Mouse (Mus musculus): ENCODE data around the gene Shb.

Shb gene

DNA sequence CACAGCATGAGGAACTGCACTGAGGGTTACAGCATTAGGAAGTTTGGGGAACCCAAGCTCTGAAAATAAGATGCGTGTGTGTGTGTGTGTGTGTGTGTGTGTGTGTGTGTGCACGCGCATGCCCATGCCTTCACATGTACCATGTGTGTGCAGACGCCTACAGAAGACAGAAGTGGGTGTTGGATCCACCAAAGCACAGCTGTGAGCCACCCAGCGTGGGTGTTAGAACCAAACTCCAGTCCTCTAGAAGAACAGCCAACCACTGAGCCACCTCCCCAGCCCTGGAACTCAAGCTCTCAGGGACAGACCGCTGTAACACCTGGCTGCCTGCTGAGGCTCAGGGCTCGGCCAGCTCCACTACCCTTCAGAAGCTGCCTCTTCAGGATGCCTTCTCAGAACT, 83.8 kb downstream of the Shb start:
- no peak for DNase-seq

DNA sequence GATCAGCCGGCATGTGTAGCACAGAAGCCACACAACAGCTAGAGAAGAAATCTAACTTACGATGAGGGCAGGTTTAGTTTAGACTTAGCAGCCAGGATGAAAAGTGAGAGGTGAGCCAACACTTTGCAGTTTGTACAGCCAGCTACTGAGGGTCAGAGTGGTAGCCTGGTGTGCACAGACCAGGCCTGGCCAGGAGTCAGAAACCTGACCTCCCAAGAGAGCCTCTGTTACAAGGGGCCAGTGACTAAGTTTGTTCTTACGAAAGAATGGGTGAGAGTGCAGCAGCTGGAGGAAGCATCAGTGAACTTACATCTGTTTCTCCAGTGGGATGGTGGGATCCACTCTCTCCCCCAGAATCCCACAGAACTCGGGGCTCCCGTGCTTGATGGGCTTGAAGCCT, 85.1 kb downstream of the Shb start:
- peak; percentile 42 for DNase-seq

DNA sequence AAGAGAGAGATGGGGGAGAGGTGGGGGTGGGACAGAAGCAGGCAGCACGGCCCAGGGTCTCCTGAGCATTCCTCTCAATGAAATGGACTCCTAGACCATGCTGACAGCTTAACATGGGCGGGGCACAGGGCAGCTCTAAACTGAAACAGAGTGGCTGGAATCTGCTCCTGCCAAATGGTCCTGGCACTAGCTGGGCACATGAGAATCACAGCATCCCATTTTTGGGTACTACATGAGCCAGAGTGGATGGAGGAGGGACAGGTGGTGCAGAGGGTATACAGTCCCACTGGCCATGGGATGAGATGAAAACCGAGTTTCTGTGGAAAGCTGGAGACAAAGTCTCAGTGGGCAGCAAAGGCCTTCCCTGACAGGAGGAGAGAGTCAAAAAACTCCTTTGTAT, 87.0 kb downstream of the Shb start:
- no peak for DNase-seq

DNA sequence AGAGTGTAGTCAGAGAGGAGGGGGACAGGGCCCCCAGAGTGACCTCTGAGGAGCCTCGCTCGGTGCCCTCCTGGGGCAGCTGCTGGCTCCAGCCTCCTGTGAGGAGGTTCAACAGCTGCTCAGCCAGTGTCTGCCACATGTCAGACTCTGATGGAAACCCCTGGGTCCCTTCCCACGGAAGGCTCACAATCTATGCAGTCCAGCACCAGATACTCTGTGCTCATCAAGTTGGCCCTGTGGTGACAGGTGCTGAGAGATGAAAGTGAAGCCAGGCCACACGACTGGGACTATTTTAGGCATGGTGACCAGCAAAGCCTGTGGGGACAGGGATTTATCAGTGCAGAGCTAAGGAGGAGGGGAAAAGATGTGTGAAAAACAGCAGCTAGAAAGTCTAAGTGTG, 87.5 kb downstream of the Shb start:
- no peak for DNase-seq

DNA sequence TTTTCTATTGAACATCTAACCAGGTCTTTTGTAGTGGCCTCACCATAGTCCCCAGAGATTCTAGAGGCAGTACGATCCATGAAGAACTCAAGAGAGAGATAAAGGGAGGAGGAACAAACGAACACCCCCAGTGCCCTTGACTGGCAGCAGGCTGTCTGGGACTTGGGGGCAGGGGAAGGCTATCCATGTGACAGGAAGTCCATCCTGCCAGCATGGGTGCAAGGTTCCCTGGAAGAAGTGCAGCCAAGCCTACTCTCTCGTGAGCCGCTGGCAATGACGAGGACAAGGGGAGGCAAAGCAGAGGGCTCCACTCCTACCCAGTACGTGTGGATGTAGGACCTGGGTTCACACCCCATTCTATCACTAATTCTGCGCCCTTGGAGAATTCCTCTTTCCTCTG, 88.6 kb downstream of the Shb start:
- no peak for DNase-seq

DNA sequence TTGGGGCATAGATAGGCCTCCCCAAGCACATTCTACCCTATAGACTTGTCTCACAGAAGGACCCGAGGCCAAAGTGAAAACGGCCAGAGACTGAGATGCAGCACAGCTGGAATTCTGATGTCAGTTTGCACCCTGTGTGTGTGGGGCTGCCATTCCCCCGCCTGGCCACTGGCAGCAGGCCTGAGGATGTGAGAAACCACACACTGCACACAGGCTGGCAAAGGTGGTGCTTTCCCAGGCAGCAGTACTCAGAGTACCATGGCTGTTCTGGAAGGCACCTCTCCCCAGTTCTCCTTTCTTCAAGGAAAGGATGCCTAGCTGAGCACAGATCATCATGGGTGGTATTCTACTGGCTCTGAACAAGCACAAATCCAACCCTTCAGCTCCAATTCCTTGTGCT, 90.0 kb downstream of the Shb start:
- no peak for DNase-seq

GRCm38 (mm10) chr4:45441778-45442177, 90.5 kb downstream of the Shb start:
- no peak for DNase-seq

DNA sequence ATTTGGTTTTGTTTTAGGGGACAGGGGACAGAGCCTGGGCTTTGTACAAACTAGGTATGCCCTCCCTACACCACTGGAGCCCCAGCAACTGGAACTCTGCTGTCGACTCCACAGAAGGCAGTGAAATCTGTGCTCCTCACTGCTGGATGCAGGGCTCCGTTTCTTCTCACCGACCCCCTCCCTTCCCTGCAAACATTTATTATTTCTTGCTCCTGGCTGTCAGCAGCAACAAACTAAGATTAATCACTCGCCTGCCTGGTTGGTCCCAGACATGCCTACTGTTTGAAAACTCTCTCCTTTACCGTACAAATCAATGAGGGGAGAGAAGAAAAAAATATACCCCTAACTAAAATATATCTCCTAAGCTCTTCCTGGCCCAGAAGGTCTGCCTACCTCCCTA, 93.0 kb downstream of the Shb start:
- DNase-seq = no peak

DNA sequence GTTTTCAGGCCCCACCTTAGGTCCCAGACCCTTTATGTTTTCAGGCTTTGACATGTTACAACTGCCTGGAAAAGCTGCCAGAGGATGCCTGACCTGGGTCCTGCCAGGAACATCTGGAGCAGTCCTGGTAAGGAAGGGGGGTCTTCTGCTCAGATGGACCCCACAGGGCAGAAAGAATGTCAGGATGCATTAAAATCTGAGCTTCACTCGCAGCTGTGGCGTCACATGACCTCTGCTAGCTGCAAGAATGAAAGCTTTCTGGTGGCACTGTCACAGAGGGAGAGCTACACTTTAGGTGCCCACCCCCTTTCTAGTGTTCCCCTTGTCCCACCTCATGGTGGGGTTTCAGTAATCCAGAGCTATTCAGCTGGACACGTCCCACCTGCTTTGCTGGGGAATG, 95.3 kb downstream of the Shb start:
- DNase-seq = no peak

DNA sequence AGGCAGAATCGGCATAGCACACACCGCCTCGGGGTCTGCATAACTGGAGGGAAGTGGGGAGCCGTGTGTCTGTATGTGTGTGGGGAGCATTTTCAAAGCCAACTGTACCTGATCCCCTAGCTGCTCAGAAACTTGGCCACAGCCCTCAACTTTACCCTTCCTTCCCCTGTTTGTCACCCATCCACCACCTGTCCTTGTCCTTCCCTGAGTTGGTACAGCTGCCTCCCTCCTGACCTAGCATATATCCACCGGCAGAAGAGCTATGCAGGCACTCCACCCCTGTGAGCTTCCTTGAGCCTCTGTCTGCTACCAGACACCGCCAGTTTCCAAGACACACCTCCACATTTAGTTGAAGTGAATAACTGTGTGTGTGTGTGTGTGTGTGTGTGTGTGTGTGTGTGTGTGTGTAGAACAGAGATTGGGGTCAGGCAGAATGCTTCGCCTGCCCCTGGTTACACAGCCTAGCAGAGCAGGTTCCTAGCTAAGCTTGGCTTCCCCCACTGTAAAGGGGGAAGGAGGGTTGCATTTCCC, 95.8 kb downstream of the Shb start:
- DNase-seq = no peak

DNA sequence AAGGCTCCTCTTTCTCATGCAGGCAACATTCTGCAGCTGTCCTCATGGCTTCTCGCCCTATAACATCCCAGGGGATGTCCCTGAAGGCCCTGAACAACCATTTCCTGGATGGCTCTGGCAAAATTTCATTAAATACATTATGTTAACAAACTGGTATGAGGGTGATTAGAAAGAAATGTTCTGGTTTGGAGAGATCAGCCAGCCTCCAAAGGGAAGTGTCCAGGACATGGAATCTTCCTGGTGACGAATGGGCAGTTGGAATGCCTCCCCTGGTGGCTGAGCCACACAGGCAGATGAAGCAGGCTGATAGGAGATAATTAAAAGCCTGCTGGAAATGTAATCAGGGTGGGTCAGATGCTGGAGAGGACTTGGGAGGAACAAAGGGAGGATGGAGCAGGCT, 96.4 kb downstream of the Shb start:
- DNase-seq = no peak

- no peak for DNase-seq
Measured at GRCm38 (mm10) chr4:45434681-45435080, 97.6 kb downstream of the Shb start.

DNA sequence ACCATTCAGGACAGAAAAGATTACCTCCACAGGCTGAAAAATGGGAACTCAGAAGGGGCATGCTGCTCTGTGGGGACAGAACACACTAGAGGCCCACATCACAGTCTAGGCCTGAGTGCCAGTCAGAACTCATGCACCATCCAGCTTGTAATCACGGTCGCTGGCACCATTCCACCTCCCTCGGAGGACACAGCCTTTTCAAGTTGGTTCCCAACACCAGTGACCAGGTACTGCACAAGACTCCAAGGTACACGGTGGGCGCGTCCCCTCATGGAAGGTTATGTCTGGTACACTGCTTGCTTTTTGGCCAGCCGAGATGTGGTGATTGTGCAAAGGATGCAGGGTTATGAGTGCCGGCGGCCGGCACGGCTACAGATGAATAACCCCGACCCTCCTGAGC, 98.2 kb downstream of the Shb start:
- DNase-seq = no peak

GRCm38 (mm10) chr4:45431806-45432205, 100.5 kb downstream of the Shb start:
- DNase-seq = no peak

DNA sequence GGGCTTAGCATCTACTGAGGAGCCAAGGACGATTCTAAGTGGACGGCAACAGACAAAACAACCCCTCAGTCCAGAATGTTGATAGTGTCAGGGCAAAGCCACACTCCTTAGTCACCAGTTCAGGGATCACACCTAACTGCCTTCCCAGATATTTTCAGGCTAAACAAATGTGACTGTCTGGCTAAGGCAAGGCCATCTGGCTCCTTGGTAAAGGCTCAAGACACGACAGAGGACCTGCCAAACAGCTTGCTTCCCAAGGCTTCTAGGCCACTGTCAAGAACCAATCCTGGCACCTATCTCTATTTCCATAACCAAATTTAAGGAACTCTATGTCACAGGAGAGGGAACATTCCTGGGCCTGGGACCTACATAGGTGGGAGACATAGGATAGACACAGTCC, 101.0 kb downstream of the Shb start:
- no peak for DNase-seq

DNA sequence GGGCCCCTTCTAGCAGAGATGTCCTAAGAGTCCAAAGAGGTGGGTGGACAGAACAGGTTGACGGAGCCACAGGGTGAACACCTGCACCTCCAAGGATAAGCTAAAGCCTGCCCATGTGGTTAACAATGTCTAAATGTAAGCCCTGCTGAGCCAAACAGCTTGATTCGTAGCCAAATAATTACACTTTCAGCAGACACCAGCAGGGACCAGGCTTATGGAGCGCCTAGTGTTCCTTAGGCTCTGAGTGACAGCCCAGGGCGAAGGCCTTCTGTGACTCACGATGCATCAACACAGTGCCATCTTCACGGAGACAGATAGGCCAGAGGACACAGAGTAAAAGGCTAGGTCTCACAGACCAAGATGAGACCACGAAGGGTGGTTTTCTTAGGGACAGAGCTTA, 102.8 kb downstream of the Shb start:
- no peak for DNase-seq

DNA sequence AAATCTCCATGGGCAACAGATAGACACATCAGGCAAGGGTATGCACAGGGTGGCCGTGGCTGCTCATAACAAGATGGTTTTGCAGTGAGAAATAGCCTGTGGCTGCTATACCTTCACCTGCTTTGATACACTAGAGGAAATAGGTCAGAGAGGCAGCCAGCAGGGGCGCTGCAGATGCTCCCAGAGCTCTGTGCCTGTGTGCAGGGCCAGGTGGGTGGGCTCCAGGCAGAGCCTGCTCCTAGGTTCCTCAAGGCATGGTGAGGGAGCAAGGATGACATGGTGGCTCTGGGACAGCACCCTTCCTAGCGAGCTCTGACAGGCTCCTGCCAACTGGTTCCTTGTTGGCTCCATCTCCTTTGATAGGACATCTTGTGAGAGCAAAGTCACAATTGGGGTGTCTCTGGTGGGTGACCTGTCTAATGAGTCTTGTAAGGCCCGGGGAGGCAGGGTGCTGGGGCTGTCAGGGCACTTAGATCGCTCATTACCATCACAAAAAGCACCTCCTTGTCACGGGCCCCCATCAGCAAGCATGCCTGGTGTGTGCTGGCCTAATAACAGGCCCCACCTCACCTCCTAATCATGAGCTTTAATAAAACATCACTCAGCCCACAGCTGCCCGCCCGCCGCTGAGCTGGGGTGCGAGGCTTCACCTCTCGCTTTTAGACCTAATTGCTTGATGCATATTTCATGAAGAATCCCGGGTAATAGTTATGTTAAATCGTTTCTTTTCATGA, 105.4 kb downstream of the Shb start:
- no peak for DNase-seq

GRCm38 (mm10) chr4:45423406-45423805, 108.9 kb downstream of the Shb start:
- DNase-seq = no peak

DNA sequence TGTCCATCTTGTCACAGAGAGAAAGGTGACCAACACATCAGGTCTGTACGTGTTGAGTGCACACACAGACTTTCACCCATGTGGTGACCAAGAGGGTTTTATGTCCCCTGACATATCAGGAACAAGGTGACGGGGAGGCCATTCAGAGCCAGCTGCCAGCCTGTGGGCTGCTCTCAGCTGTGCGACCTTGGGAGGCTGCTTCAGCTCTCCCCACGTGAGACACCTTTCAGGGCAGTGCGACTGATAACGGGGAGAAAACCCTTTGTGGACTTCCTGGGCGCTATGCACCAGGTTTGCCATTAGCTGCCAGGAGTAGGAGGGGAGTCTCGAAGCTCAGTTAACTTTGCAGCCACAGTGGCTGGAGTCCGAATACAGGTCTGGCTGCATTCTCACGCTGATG, 109.6 kb downstream of the Shb start:
- DNase-seq = no peak

- no peak for DNase-seq
Measured at GRCm38 (mm10) chr4:45421519-45422260, 110.6 kb downstream of the Shb start.

DNA sequence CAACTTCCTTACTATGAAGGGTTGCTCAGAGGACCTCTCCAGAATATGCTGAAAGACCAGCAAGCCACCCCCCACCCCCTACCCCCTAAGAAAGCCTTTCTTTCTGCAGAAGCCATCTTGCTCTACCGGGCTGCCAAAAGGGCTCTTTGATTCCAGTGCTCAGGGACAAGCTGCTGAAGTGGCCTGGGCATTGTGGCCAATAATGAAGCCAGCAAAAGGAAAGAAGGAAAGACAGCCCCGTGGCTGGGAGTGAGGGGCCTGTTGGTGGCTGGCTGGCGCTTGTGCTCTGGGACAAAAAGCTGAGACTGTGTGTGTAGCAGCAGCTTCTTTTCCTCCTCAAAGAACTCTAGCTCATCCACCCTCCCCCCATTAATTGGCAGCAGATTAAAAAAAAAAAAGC, 111.5 kb downstream of the Shb start:
- DNase-seq = no peak

- DNase-seq = no peak
Measured at GRCm38 (mm10) chr4:45419051-45419450, 113.2 kb downstream of the Shb start.

GRCm38 (mm10) chr4:45418229-45418950, 113.9 kb downstream of the Shb start:
- peak; percentile 74 for DNase-seq

DNA sequence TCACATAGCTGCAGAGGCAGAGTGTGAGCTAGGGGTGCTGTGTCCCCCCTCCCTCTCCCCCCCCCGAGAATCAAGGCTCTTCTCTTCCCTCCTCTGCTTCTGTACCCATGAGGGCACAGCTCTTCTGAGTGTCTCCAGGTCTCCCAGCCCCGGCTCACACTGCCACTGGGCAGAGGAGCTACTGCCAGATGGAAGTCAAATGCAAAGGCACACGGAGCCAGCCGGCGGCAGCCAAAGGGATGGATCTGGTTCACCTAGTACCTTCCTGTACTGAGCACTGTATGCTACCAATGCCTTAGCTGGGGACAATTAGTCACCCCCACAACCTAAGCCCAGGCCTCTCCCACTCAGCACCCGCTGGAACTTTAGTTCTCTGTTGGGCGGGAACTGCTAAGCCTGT, 116.0 kb downstream of the Shb start:
- DNase-seq = no peak

All from lung, postnatal 14 days (tissue).